Mouse (Mus musculus) c-Kit-positive CD71-negative TER-119-negative erythroid progenitor cells, embryonic 14.5 days (primary cell): ENCODE measurements around the gene Olfr147.
"Not testable (repeated sequence)": the region's sequence is repeated elsewhere in the genome, so short reads cannot be mapped to it uniquely, and the experiment has no call there.

Source experiments
- DNase-seq: peaks from one replicate; pipeline ENCODE4 v3.0.0-alpha.2; 2013; ENCODE audit warnings: low read depth

Olfr147 gene

DNA sequence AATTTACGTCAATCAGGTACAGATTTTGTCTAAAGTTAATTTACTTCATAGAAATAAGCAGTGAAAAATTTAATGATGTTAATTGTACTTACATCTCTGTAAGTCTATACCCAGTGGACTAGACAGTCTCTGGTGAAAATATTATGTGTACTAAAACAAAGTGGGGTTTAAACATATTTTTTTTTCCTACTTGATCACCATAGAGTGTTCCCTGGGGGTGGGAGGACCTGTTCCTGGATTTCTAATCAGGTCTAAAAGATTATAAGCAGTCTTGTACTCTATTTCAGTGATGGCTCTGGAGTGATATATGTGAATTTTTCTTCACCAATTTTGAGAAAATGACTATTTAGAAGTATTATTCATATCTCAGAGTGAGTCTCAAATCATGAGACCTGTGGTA, at the start of gene Olfr147:
Olfr147 (plus strand) TSS at position 301 of the 400 bp plus-strand sequence.
- no peak for DNase-seq

- DNase-seq = no peak
These were observed 34.9 kb upstream of the Olfr147 start, which contains the start of gene Olfr250 for GRCm38 (mm10) chr9:38366596-38366995. TSS of gene Olfr250 (plus strand) at chr9:38366896.

- no peak for DNase-seq
These were observed 24.7 kb upstream of the Olfr147 start, which contains the start of gene Olfr251 for GRCm38 (mm10) chr9:38376786-38377185. TSS of gene Olfr251 (plus strand) at chr9:38377086.

- DNase-seq = not testable (repeated sequence)
These were observed 6.0 kb downstream of the Olfr147 start for GRCm38 (mm10) chr9:38407502-38407901.

GRCm38 (mm10) chr9:38413502-38413901, 12.0 kb downstream of the Olfr147 start:
- not testable (repeated sequence) for DNase-seq

GRCm38 (mm10) chr9:38423801-38424200, 22.3 kb downstream of the Olfr147 start:
- no peak for DNase-seq

DNA sequence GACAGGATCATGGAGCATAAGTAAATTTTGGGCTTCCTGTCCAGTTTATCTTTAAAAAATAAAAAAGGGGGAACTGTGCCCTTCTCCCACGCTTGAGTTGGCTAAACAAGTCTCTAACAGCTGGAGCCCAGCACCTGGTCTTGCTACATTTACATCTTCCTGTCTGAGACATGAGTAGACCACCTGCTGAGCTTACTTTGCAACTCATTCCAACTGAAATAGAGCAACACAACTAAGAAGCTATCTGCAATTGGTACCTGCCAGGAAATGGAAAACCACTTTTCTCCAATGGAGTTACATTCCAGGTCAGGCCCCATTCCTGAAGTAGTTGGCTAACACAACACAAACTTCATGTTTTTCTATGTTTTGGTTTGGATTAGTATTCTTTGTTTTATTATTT, 25.5 kb downstream of the Olfr147 start:
- DNase-seq = no peak

DNA sequence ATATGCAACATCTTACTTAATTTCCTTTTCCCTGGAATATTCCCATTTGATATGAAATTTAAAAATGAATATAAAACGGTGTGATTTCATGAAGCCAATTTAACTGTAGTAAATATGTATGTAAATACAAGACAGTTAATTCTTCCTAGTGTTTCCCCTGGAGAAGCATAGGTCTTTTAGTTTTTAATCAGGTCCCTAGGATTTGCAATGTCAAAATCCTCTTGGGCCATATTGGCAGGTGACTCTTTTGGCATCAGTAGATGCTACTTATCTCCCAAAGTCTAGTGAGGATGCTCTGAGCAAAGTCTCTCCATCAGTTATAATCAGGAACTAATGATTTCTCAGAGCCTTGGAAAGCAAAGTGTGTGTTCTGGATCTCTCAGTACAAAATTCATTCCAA, 27.7 kb downstream of the Olfr147 start, which contains the start of gene Olfr901:
Olfr901 (plus strand) TSS at position 301 of the 400 bp plus-strand sequence.
- DNase-seq = no peak

GRCm38 (mm10) chr9:38447352-38447751, 45.9 kb downstream of the Olfr147 start, which contains the start of gene Olfr902:
TSS of gene Olfr902 (plus strand) at chr9:38447652.
- no peak for DNase-seq
